Mouse (Mus musculus) heart, adult 2 months (tissue): ENCODE measurements around the gene Zbtb9. TPM values are rescaled to one million over a fixed set of nuclear protein-coding genes. Genes with fewer than 3 reads are reported as not detected.

Experiments
- DNase-seq, 2 experiments: peaks; one replicate each; pipeline ENCODE4 v3.0.0; 2021
- H3K27ac ChIP-seq: fragments of 200-600 bp; 2 replicates; pipeline ENCODE4 v1.8.1; 2022
- H3K27me3 ChIP-seq: fragments of 200-500 bp; 2 replicates; pipeline ENCODE4 v1.6.1; 2012; ENCODE audit warnings: mild to moderate bottlenecking, low read length, inconsistent platforms, mixed read lengths; ENCODE audit not compliant: control insufficient read depth, insufficient read depth
- H3K36me3 ChIP-seq: fragments of 200-500 bp; 2 replicates; pipeline ENCODE4 v1.6.1; 2012; ENCODE audit warnings: low read length, inconsistent platforms; ENCODE audit not compliant: control insufficient read depth, insufficient read depth
- H3K4me1 ChIP-seq: fragments of 200-500 bp; 2 replicates; pipeline ENCODE4 v1.6.1; 2011; ENCODE audit warnings: low read length; ENCODE audit not compliant: control insufficient read depth, insufficient read depth
- H3K4me3 ChIP-seq: fragments of 200-600 bp; 2 replicates; pipeline ENCODE4 v1.8.1; 2022
- H3K79me2 ChIP-seq: fragments of 200-500 bp; replicated peaks from 2 replicates; pipeline ENCODE4 v1.6.1; 2012; ENCODE audit warnings: mild to moderate bottlenecking, inconsistent platforms, low read length, moderate library complexity, mixed read lengths; ENCODE audit not compliant: control insufficient read depth, insufficient read depth
- H3K9ac ChIP-seq: fragments of 200-500 bp; 2 replicates; pipeline ENCODE4 v1.6.1; 2012; ENCODE audit warnings: low read depth, mild to moderate bottlenecking, control low read depth, inconsistent platforms, low read length, mixed read lengths
- CTCF ChIP-seq: fragments of 200-600 bp; IDR thresholded peaks from 2 replicates; pipeline ENCODE4 v1.8.1; 2022; ENCODE audit warnings: antibody characterized with exemption, mild to moderate bottlenecking, moderate library complexity
- EP300 ChIP-seq: fragments of 200-500 bp; IDR thresholded peaks from 2 replicates; pipeline ENCODE4 v1.6.1; 2011; ENCODE audit warnings: low read depth, low read length, control low read depth; ENCODE audit not compliant: insufficient read depth
- POLR2A ChIP-seq: fragments of 200-500 bp; IDR thresholded peaks from 2 replicates; pipeline ENCODE4 v1.6.1; 2011; ENCODE audit warnings: mild to moderate bottlenecking, low read depth, low read length, control low read depth; ENCODE audit not compliant: insufficient read depth
- WGBS: fragments of 180-500 bp; shearing (Covaris S2); methylation state at CpG from one replicate; pipeline ENCODE4 v1.1.7; 2018; 5-methylcytosine and 5-hydroxymethylcytosine counted together
- intact Hi-C: fragments of 180-260 bp; cut with DNase I; formaldehyde crosslinking; loops from one replicate; pipeline ENCODE4 v1.15.1; 2025
- polyA plus RNA-seq: library from polyadenylated mRNA; depleted of rRNA; stranded (reverse); fragments of >200 nt; gene quantifications from 2 replicates; pipeline ENCODE4 v1.2.3, GENCODE M21; 2012
- total RNA-seq, 2 experiments: library from RNA; stranded (reverse); gene quantifications; 2 replicates each; pipeline ENCODE4 v1.2.3; 2021

The Zbtb9 gene
- total and polyA plus RNA-seq, 3 experiments, result 1.5 to 3.5 (median 2.4) TPM

- intact Hi-C loops, result loop anchor here (2.0 kb wide), 3 partner anchors 27 to 59 kb away; partner anchors contain the start of genes Kifc5b and Zbtb9
- H3K9ac ChIP-seq, result peak overlapping the region; percentile 82
- TF ChIP-seq POLR2A (no peak), CTCF (no peak), EP300 (no peak)
- peaks cover 1% of the 10 kb centered on the region; the same call in 1 of the 2 replicates for H3K4me1 ChIP-seq
- no peaks in the 10 kb centered on the region for H3K27me3 ChIP-seq
- peak overlapping the region; percentile 62 for H3K4me3 ChIP-seq
- H3K27ac ChIP-seq, result peak overlapping the region; percentile 66
- DNase-seq, result no peak
- no peaks in the 10 kb centered on the region for H3K36me3 ChIP-seq
- no peaks in the 10 kb centered on the region for H3K79me2 ChIP-seq
- 47% methylated on average over 13 of the region's 13 CpGs for WGBS
Measured at GRCm38 (mm10) chr17:26945824-26946495, 27.0 kb upstream of the Zbtb9 start.

- Histone ChIP-seq H3K79me2 (no peaks in the 10 kb centered on the region), H3K36me3 (no peaks in the 10 kb centered on the region), H3K4me3 (peak overlapping the region; percentile 62), H3K27ac (peak overlapping the region; percentile 66), H3K27me3 (no peaks in the 10 kb centered on the region), H3K4me1 (peaks cover 1% of the 10 kb centered on the region; the same call in 1 of the 2 replicates), H3K9ac (peak overlapping the region; percentile 82)
- intact Hi-C loops, result loop anchor here (2.0 kb wide), 3 partner anchors 26 to 60 kb away; partner anchors contain the start of genes Kifc5b and Zbtb9
- DNase-seq, result peak; percentile 86 to 87
- TF ChIP-seq POLR2A (peak; percentile 54; the same call in 1 of the 2 replicates), EP300 (no peak), CTCF (peak; percentile 67)
- WGBS, result 2% methylated on average over 37 of the region's 37 CpGs
Measured at GRCm38 (mm10) chr17:26946567-26946966, 26.4 kb upstream of the Zbtb9 start.

GRCm38 (mm10) chr17:26947231-26948100, 25.5 kb upstream of the Zbtb9 start:
- H3K36me3 ChIP-seq, result no peaks in the 10 kb centered on the region
- peaks cover 1% of the 10 kb centered on the region for H3K4me1 ChIP-seq
- no peak overlapping the region for H3K27ac ChIP-seq
- H3K27me3 ChIP-seq, result no peaks in the 10 kb centered on the region
- no peak for DNase-seq
- TF ChIP-seq CTCF, result no peak
- no peak for TF ChIP-seq POLR2A
- no peak for TF ChIP-seq EP300
- intact Hi-C loops, result loop anchor here (2.0 kb wide), 3 partner anchors 25 to 61 kb away; partner anchors contain the start of genes Kifc5b and Zbtb9
- no peaks in the 10 kb centered on the region for H3K79me2 ChIP-seq
- WGBS, result 84% methylated on average over 12 of the region's 12 CpGs
- no peak overlapping the region for H3K9ac ChIP-seq
- H3K4me3 ChIP-seq, result no peak overlapping the region

- Histone ChIP-seq H3K9ac (peak overlapping the region; percentile 76), H3K27ac (no peak overlapping the region; the same call in 1 of the 2 replicates), H3K36me3 (no peaks in the 10 kb centered on the region), H3K4me1 (peaks cover 1% of the 10 kb centered on the region), H3K79me2 (no peaks in the 10 kb centered on the region), H3K27me3 (no peaks in the 10 kb centered on the region), H3K4me3 (peak overlapping the region; percentile 66)
- TF ChIP-seq CTCF (0 out of 2 replicates have a peak, but pooled peaks have one; percentile 8), EP300 (no peak)
- DNase-seq, result peak; percentile 73 to 78
- intact Hi-C loops, result no loop called here
- 0% methylated on average over 55 of the region's 87 CpGs for WGBS
Measured at GRCm38 (mm10) chr17:26948316-26949050, 24.5 kb upstream of the Zbtb9 start.

- H3K27ac ChIP-seq, result no peak overlapping the region
- H3K4me1 ChIP-seq, result peaks cover 1% of the 10 kb centered on the region
- 25% methylated on average over 12 of the region's 14 CpGs for WGBS
Measured at GRCm38 (mm10) chr17:26949051-26949577, 23.9 kb upstream of the Zbtb9 start.

More at GRCm38 (mm10) chr17:26949051-26949577, 23.9 kb upstream of the Zbtb9 start:
- DNase-seq, result no peak
- Histone ChIP-seq H3K36me3 (no peaks in the 10 kb centered on the region), H3K9ac (no peak overlapping the region), H3K4me3 (no peak overlapping the region), H3K79me2 (no peaks in the 10 kb centered on the region), H3K27me3 (no peaks in the 10 kb centered on the region)
- TF ChIP-seq CTCF (peak; percentile 45), EP300 (no peak)
- intact Hi-C loops, result no loop called here
